Mouse (Mus musculus) cerebellum, adult 2 months (tissue): ENCODE measurements around the gene Vmn1r40. TPM values are rescaled to one million over a fixed set of nuclear protein-coding genes. Genes with fewer than 3 reads are reported as not detected.

Source experiments
- DNase-seq, 2 experiments: peaks; one replicate each; pipeline ENCODE4 v3.0.0; 2021
- H3K27ac ChIP-seq: fragments of 200-500 bp; 2 replicates; pipeline ENCODE4 v1.5.1; 2012; ENCODE audit warnings: low read length, control low read depth, inconsistent platforms; ENCODE audit not compliant: insufficient read depth
- H3K27me3 ChIP-seq: fragments of 200-500 bp; 2 replicates; pipeline ENCODE4 v1.6.1; 2012; ENCODE audit warnings: inconsistent platforms, mild to moderate bottlenecking, low read length, moderate library complexity; ENCODE audit not compliant: control insufficient read depth, insufficient read depth
- H3K4me1 ChIP-seq: fragments of 200-500 bp; 2 replicates; pipeline ENCODE4 v1.6.1; 2011; ENCODE audit warnings: low read length; ENCODE audit not compliant: control insufficient read depth, insufficient read depth
- H3K4me3 ChIP-seq: fragments of 200-500 bp; replicated peaks from 2 replicates; pipeline ENCODE3; 2011; ENCODE audit warnings: mild to moderate bottlenecking, low read depth, low read length, control low read depth; ENCODE audit not compliant: insufficient read depth
- CTCF ChIP-seq: fragments of 200-500 bp; IDR thresholded peaks from 2 replicates; pipeline ENCODE4 v1.5.1; 2011; ENCODE audit warnings: low read depth, mild to moderate bottlenecking, control low read depth, low read length, moderate library complexity, borderline replicate concordance; ENCODE audit not compliant: insufficient read depth
- POLR2A ChIP-seq: fragments of 200-500 bp; IDR thresholded peaks from 2 replicates; pipeline ENCODE4 v1.6.1; 2011; ENCODE audit warnings: low read length, control low read depth, borderline replicate concordance; ENCODE audit not compliant: insufficient read depth
- WGBS: fragments of 180-500 bp; shearing (Covaris S2); methylation state at CpG from one replicate; pipeline ENCODE4 v1.1.7; 2018; 5-methylcytosine and 5-hydroxymethylcytosine counted together
- polyA plus RNA-seq: library from polyadenylated mRNA; depleted of rRNA; stranded (reverse); fragments of >200 nt; gene quantifications from 2 replicates; pipeline ENCODE4 v1.2.3, GENCODE M21; 2012; rRNA removed

Vmn1r40 gene
- not detected in 2 replicates for polyA plus RNA-seq

DNA sequence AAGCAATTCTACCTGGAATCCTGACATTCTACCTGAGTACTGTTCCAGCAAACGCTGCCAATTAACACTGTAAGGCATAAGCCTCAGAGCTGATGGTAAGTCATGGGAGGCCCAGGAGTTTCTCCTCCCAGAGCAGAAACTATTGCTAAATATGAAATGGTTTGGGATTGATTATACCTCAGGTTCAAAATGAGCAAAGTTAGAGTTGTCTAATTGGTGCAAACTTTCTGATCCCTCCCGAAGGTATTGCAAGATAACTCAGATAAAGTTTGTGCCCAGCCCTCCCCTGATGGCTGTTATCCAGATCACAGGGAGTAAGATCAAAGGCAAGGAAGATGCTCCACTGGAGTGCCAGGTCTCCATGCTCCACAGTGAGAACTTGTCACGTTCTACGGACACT lies at the start of gene Vmn1r40:
TSS of gene Vmn1r40 (plus strand) at position 301 of the 400 bp plus-strand sequence.
- no peak for DNase-seq
- 65% methylated on average over 4 of the region's 4 CpGs for WGBS
- Histone ChIP-seq H3K4me3 (no peak within 1 kb of the TSS), H3K27ac (no peak within 1 kb of the TSS), H3K27me3 (no peaks in the 10 kb centered on the region), H3K4me1 (no peaks in the 10 kb centered on the region)
- TF ChIP-seq CTCF = no peak
- TF ChIP-seq POLR2A = no peak

DNA sequence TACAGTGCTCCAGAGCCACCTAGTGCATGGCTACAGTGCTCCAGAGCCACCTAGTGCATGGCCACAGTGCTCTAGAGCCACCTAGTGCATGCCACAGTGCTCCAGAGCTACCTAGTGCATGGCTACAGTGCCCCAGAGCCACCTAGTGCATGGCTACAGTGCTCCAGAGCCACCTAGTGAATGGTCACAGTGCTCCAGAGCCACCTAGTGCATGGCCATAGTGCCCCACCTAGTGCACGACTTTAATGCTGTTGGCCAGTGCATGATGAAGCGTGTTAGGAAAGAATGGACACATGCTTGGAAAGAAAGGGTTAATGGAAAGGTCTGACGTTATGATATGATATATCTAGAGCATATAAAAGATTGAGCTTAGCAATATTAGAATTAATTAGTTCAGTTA lies 49.0 kb upstream of the Vmn1r40 start:
- no peak for DNase-seq

DNA sequence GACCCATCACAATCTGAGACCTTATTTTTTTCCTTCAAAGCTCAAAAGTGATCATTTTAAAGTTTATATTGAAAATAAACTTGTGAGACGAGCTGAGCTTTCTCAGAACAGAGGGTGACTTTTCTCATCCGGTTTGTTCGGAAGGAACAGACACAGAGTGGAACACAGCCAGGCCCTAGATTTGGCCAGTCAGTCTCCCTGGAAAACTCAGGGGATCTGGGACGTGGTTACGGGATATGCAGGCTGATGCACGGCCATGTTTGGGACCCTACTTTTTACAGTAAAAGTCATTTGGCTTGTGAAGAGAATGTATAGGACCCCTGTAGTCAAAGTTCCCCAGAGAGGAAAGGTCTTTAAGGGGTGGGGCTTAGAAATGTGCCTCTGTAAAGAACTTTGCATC lies 48.4 kb upstream of the Vmn1r40 start:
- Histone ChIP-seq H3K4me1 (no peaks in the 10 kb centered on the region), H3K27ac (no peak overlapping the region), H3K27me3 (no peaks in the 10 kb centered on the region), H3K4me3 (no peak overlapping the region)
- no peak for TF ChIP-seq CTCF
- TF ChIP-seq POLR2A = no peak
- WGBS = 56% methylated on average over 6 of the region's 6 CpGs
- DNase-seq = no peak

More for the DNA sequence above, 49.0 kb upstream of the Vmn1r40 start:
- Histone ChIP-seq H3K27ac (no peak overlapping the region), H3K4me1 (no peaks in the 10 kb centered on the region), H3K4me3 (no peak overlapping the region), H3K27me3 (no peaks in the 10 kb centered on the region)
- WGBS = 74% methylated on average over 3 of the region's 3 CpGs
- TF ChIP-seq POLR2A = no peak
- no peak for TF ChIP-seq CTCF

DNA sequence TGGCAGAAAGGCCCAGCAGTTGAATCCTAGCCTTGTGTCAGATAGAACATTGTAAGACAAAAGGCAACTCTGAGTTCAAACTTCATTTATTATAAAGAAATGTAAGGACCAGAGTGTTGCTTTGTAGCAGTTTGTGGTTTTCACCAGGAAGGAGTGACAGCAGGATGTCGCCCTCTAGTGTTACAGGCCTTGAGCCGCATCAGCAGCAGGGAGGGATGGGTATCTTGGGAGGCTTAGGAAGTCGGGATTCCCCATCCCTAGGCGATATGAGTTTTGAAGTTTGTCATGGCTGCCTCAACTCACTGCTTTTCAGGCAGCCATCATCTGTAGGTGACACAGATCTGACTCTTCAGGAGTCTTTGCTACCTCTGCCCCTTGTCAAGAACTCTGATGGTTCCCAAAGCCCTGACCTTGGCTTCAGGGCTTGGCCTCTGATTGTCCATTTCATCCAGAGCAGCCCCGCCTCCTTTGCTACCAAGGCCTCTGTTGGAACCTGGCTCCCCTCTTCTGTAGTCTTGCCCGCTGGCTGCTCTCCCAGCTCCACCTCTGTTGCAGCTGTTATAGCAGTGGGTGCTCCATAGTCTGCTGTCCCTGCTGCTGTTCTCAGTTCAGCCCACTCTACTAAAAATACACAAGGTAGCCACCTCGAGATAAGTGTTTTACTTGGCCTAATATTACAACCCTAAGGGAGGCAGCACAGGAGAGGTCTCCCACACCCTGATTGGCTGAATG lies 47.5 kb upstream of the Vmn1r40 start:
- no peak for DNase-seq
- no peaks in the 10 kb centered on the region for H3K27me3 ChIP-seq
- H3K4me3 ChIP-seq = no peak overlapping the region
- TF ChIP-seq POLR2A = no peak
- TF ChIP-seq CTCF = peak; percentile 64; the same call in 1 of the 2 replicates
- 25% methylated on average over 7 of the region's 7 CpGs for WGBS
- no peaks in the 10 kb centered on the region for H3K4me1 ChIP-seq
- no peak overlapping the region for H3K27ac ChIP-seq

DNA sequence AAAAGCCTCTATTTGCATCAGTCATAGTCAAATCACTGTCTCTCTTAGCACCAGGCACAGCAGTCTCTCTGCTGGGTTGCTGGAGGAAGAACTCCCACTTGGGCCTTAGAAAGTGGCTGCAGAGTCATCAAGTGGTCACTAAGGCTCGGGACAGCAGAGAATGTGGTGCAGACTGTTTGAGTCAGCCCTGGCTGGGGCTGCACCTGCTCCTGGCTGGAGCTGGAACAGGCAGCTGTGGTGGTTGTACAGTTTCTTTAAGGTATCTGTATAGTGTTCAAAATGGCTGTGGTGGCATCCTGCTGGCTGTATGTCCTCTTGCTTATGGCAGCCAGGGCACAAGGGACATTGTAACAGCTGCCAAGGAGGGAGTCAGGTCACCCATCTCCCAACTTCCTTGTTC lies 46.9 kb upstream of the Vmn1r40 start:
- no peaks in the 10 kb centered on the region for H3K4me1 ChIP-seq
- H3K4me3 ChIP-seq = no peak overlapping the region
- no peak overlapping the region for H3K27ac ChIP-seq
- no peak for DNase-seq
- WGBS = 83% methylated on average over 1 of the region's 1 CpGs
- no peaks in the 10 kb centered on the region for H3K27me3 ChIP-seq
- TF ChIP-seq CTCF (no peak), POLR2A (no peak)

DNA sequence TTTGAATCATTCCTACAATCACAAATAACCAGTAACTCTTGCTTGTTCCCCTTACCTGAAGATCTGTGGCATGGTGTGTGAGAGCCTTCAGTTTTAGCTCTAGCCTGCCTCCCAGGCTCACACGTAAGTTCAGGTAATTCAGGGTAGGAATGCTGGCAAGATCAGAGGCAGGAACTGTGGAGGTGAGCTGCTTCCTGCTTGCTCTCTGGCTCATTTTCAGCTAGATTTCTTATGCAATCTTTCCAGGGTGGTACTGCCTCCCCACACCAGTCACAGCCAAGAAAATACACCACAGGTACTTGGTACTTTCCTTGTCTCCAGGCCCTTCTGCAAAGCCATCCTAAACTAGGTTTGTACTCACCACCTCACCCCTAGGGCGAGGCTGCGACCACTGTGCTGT lies 44.8 kb upstream of the Vmn1r40 start:
- DNase-seq = no peak
- TF ChIP-seq POLR2A (no peak), CTCF (no peak)
- Histone ChIP-seq H3K4me3 (no peak overlapping the region), H3K27ac (no peak overlapping the region), H3K4me1 (no peaks in the 10 kb centered on the region), H3K27me3 (no peaks in the 10 kb centered on the region)
- WGBS = 77% methylated on average over 3 of the region's 3 CpGs

DNA sequence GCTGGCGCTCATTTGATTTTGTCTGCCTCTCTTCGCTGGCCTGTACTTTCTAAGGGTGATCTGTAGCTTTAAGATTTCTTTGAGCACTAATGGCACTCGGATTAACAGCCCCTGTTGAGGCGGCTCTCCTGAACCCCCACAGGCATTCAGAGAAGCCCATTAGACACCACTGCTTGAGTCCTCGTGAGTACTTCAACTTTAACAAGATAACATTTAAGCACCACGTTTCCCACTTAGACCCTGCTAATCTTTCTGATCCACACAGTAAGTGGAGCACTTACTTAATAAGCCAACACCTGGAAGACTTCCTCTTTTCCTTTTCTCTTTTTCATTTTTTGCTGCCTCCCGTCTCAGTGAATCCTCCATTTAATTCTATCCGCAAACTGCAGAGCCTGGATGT lies 42.2 kb upstream of the Vmn1r40 start:
- no peak for TF ChIP-seq POLR2A
- no peak for TF ChIP-seq CTCF
- WGBS = 74% methylated on average over 8 of the region's 8 CpGs

DNA sequence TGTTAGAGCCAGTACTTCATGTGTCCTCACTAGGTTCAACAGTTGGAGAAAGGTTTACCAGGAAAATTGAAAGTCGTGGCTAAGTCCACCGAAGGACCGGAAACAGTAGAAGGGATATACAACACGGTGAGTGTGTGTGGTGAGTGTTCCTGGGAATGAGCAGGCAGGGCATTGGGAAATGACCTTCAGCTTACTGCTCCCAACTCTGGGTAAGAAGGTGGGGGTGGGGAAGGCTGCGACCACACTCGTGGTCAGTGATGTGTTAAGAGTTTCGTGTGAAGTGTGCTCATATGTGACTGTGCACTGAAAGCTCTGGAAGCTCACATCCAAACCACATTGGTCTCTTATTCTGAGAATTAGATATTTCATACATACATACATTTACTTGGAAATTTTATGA lies 41.7 kb upstream of the Vmn1r40 start:
- no peaks in the 10 kb centered on the region for H3K4me1 ChIP-seq
- no peak overlapping the region for H3K4me3 ChIP-seq
- no peaks in the 10 kb centered on the region for H3K27me3 ChIP-seq
- TF ChIP-seq CTCF (no peak), POLR2A (no peak)
- no peak overlapping the region for H3K27ac ChIP-seq
- no peak for DNase-seq
- WGBS = 81% methylated on average over 7 of the region's 7 CpGs

More for the DNA sequence above, 42.2 kb upstream of the Vmn1r40 start:
- no peak overlapping the region for H3K4me3 ChIP-seq
- no peaks in the 10 kb centered on the region for H3K4me1 ChIP-seq
- H3K27ac ChIP-seq = no peak overlapping the region
- DNase-seq = no peak
- H3K27me3 ChIP-seq = no peaks in the 10 kb centered on the region
